Mouse (Mus musculus): ENCODE data around the gene Zbtb20. TPM values are rescaled to one million over a fixed set of nuclear protein-coding genes. Genes with fewer than 3 reads are reported as not detected.

Zbtb20 gene
- polyA plus RNA-seq, 1 experiment: 14.7 TPM

GRCm38 (mm10) chr16:42874456-42874855 lies 1.2 kb upstream of the Zbtb20 start:
- no peak for TF ChIP-seq CTCF (IDR thresholded peaks at IDR 0.05; ENCODE audit: low read depth, low read length)
- no peak for TF ChIP-seq POLR2A (IDR thresholded peaks at IDR 0.05; ENCODE audit: borderline replicate concordance, low read depth, low read length)
- H3K27ac ChIP-seq (ENCODE audit: insufficient read depth, low read depth, low read length): peak overlapping the region; percentile 84
- peak overlapping the region; percentile 72 for H3K4me3 ChIP-seq (ENCODE audit: insufficient read depth, low read length)
- peaks cover 5% of the 10 kb centered on the region; the same call in 1 of the 2 replicates for H3K4me1 ChIP-seq (ENCODE audit: control insufficient read depth, insufficient read depth, low read length)

GRCm38 (mm10) chr16:42874910-42875851 lies 500 bp upstream of the Zbtb20 start:
- TF ChIP-seq POLR2A (IDR thresholded peaks at IDR 0.05; ENCODE audit: borderline replicate concordance, low read depth, low read length): no peak
- TF ChIP-seq CTCF (IDR thresholded peaks at IDR 0.05; ENCODE audit: low read depth, low read length): no peak
- H3K27ac ChIP-seq (ENCODE audit: insufficient read depth, low read depth, low read length): peak overlapping the region; percentile 84
- peak overlapping the region; percentile 72 for H3K4me3 ChIP-seq (ENCODE audit: insufficient read depth, low read length)
- peaks cover 5% of the 10 kb centered on the region; the same call in 1 of the 2 replicates for H3K4me1 ChIP-seq (ENCODE audit: control insufficient read depth, insufficient read depth, low read length)

GRCm38 (mm10) chr16:42876021-42877000 lies 630 bp downstream of the Zbtb20 start:
- TF ChIP-seq POLR2A (IDR thresholded peaks at IDR 0.05; ENCODE audit: borderline replicate concordance, low read depth, low read length) (no peak), CTCF (IDR thresholded peaks at IDR 0.05; ENCODE audit: low read depth, low read length) (no peak)
- H3K27ac ChIP-seq (ENCODE audit: insufficient read depth, low read depth, low read length): peak overlapping the region; percentile 74
- H3K4me1 ChIP-seq (ENCODE audit: control insufficient read depth, insufficient read depth, low read length): peaks cover 5% of the 10 kb centered on the region; the same call in 1 of the 2 replicates
- peak overlapping the region; percentile 70 for H3K4me3 ChIP-seq (ENCODE audit: insufficient read depth, low read length)

DNA sequence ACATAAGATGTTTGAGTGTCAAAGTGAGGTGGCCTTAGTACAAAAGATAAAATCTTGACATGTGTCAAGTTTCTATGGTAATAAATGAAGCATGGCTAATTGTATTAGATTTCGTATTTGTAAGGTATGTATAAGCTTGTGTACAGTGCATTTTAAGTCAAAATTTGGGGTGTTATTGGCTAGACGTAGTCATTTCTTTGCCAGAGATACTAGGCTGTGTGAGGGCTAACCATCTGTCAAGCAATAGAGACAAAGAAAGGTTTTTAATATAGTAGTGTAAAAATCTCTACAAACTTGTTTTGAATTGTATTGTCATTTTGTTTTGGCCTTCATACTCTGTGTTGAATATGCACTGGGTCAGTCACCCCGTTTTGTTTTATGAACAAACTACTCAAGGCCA lies 4.4 kb downstream of the Zbtb20 start:
- Histone ChIP-seq H3K4me1 (ENCODE audit: control insufficient read depth, insufficient read depth, low read length) (0 out of 2 replicates have a peak, but pooled peaks cover 3% of the 10 kb centered on the region), H3K4me3 (ENCODE audit: insufficient read depth, low read length) (no peak overlapping the region), H3K27ac (ENCODE audit: insufficient read depth, low read depth, low read length) (no peak overlapping the region)
- TF ChIP-seq POLR2A (IDR thresholded peaks at IDR 0.05; ENCODE audit: borderline replicate concordance, low read depth, low read length) (no peak), CTCF (IDR thresholded peaks at IDR 0.05; ENCODE audit: low read depth, low read length) (no peak)

GRCm38 (mm10) chr16:42885538-42885937 lies 9.9 kb downstream of the Zbtb20 start:
- TF ChIP-seq POLR2A (IDR thresholded peaks at IDR 0.05; ENCODE audit: borderline replicate concordance, low read depth, low read length) (no peak), CTCF (IDR thresholded peaks at IDR 0.05; ENCODE audit: low read depth, low read length) (no peak)
- Histone ChIP-seq H3K4me1 (ENCODE audit: control insufficient read depth, insufficient read depth, low read length) (no peaks in the 10 kb centered on the region), H3K4me3 (ENCODE audit: insufficient read depth, low read length) (no peak overlapping the region), H3K27ac (ENCODE audit: insufficient read depth, low read depth, low read length) (no peak overlapping the region)

- H3K27ac ChIP-seq (ENCODE audit: insufficient read depth, low read depth, low read length): no peak overlapping the region
- no peak for TF ChIP-seq CTCF (IDR thresholded peaks at IDR 0.05; ENCODE audit: low read depth, low read length)
- TF ChIP-seq POLR2A (IDR thresholded peaks at IDR 0.05; ENCODE audit: borderline replicate concordance, low read depth, low read length): no peak
- no peaks in the 10 kb centered on the region for H3K4me1 ChIP-seq (ENCODE audit: control insufficient read depth, insufficient read depth, low read length)
- H3K4me3 ChIP-seq (ENCODE audit: insufficient read depth, low read length): no peak overlapping the region
Observed at GRCm38 (mm10) chr16:42885964-42886363, 10.3 kb downstream of the Zbtb20 start.

DNA sequence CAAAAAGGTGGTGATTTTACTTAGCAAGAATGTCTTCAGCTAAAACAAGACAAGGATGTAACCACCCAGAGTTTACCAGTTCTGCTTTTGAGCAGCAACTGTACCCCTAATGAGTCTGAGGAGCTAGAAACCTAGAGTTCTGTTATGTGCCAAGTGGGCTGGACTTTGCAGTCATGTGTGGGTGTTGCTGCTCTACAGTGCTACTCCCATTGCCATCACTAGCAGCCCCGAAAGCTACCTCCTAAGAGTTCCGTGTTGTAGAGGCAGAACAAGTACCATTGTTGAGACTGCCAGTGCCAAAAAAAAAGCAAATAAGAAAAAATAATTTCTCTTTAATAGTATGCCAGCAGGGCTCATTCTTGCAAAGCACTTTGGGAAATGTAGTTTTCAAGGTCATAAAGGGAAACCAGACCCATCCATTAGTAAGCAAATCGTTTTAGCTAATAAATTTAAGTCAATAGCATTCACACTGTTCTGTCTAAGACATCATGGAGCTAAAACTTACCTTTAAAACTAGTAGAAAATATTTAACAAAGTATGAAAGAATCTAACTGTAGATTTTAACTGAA lies 21.5 kb downstream of the Zbtb20 start:
- Histone ChIP-seq H3K27ac (ENCODE audit: insufficient read depth, low read depth, low read length) (no peak overlapping the region), H3K4me1 (ENCODE audit: control insufficient read depth, insufficient read depth, low read length) (peaks cover 5% of the 10 kb centered on the region; the same call in 1 of the 2 replicates), H3K4me3 (ENCODE audit: insufficient read depth, low read length) (no peak overlapping the region)
- no peak for TF ChIP-seq CTCF (IDR thresholded peaks at IDR 0.05; ENCODE audit: low read depth, low read length)
- TF ChIP-seq POLR2A (IDR thresholded peaks at IDR 0.05; ENCODE audit: borderline replicate concordance, low read depth, low read length): no peak

DNA sequence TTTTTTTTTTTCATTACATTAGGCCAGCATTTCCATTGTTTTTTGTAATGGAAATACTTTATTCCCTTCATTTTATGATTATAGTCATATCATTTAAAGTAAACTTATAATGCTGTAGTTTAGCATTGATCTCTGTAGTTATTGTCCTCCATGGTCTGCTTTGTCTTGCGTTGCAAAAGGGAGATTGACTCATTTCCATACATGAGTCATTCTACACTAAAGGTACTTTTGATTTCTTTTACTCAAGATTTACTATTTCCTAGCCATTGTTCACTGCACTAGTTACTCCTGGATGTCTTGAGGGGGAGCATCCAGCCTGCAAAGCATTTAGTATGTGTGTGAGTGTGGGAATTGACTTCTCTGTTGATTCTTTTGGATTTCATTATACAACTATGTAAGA lies 24.6 kb downstream of the Zbtb20 start:
- H3K27ac ChIP-seq (ENCODE audit: insufficient read depth, low read depth, low read length): no peak overlapping the region
- H3K4me3 ChIP-seq (ENCODE audit: insufficient read depth, low read length): no peak overlapping the region
- TF ChIP-seq POLR2A (IDR thresholded peaks at IDR 0.05; ENCODE audit: borderline replicate concordance, low read depth, low read length): no peak
- no peak for TF ChIP-seq CTCF (IDR thresholded peaks at IDR 0.05; ENCODE audit: low read depth, low read length)
- peaks cover 5% of the 10 kb centered on the region; the same call in 1 of the 2 replicates for H3K4me1 ChIP-seq (ENCODE audit: control insufficient read depth, insufficient read depth, low read length)

DNA sequence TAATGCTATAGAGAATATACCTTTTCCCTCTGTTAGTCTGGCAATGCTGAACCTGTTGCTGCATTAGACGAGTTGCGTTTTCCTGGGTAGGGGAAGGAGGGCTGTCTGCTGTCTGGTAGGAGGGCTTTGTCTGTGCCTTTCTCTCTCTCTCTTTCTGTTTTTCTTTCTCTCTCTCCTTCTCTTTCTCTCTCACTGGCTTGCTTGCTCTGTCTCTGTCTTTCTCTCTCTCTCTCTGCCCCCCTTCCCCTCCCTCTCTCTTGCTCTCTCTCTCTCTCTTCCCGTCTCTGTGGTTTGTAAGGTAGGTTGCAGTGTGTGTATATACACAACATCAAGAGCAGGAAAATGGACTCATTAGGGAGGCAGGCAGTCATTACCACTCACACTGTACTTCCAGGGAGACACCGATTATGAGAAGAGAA lies 31.6 kb downstream of the Zbtb20 start:
- Histone ChIP-seq H3K27ac (ENCODE audit: insufficient read depth, low read depth, low read length) (no peak overlapping the region), H3K4me1 (ENCODE audit: control insufficient read depth, insufficient read depth, low read length) (no peaks in the 10 kb centered on the region; the same call in 1 of the 2 replicates), H3K4me3 (ENCODE audit: insufficient read depth, low read length) (no peak overlapping the region)
- TF ChIP-seq CTCF (IDR thresholded peaks at IDR 0.05; ENCODE audit: low read depth, low read length) (no peak), POLR2A (IDR thresholded peaks at IDR 0.05; ENCODE audit: borderline replicate concordance, low read depth, low read length) (no peak)

Measured in bone marrow macrophage, adult 2 months (primary cell).